Mouse (Mus musculus) lung, postnatal 25 days (tissue): Measurements from ENCODE around the gene Kcng4.
A peak's percentile ranks its signal among the peaks of the same experiment; 100 is the strongest.

Experiments used
- DNase-seq: peaks from one replicate; pipeline ENCODE4 v3.0.0; 2022; ENCODE audit warnings: low spot score

Gene Kcng4

DNA sequence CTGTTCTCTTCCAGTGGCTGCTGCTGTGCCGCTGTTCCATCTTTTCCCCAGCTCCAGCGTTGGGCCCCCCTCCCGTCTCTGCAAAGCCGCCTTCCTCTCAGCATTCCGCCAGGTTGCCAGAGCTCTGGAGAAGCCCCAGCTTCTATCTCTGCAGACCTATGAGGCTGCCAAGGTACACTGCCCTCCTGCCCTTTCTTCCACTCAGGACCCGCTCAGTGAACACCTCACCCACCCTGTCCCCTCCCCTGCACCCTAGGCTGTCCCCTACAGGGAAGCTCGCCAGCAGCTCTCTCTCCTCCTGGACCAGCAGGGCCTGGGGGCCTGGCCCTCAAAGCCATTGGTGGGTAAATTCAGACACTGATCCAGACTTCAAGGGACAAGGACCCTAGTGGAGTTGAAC is 19.1 kb downstream of the Kcng4 start:
- DNase-seq = no peak

DNA sequence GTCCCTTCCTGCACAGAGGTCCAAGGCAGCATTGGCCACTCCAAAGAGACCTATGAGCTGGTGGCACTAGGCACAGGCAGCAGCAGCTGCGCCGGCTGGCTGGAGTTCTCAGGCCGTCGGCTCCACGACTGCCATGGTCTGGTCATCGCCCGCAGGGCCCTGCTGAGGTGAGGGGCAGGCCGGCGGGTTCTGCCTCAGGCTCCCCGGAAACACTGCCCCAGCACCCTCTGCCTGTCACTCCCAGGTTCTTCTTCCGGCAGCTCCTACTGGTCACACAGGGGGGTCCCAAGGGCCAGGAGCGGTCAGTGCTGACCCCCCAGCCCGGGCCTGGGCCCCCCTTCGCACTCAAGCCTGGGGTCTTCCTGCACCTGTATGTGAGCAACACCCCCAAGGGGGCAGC is 20.4 kb downstream of the Kcng4 start:
- DNase-seq = no peak

DNA sequence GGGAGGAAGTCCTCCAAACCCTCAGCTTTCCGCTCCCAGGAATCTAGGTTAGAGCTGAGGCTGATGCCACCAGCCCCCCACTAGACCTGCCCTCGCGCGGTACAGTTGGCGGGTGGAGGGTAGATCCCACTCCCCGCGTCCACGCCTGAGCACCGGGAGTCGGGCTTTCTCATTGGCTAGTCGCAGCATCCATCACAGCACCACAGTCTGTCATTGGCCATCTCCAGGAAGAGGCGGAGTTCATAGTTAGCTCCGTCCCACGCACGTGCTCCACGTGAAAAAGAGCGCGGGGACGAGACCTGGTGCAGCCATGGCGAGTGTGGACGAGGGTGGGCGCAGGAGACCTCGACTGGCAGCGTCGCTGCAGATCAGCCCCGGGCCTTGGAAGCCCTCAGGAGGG is 23.0 kb downstream of the Kcng4 start, which contains the start of gene Adad2:
Gene Adad2, plus strand, starts transcription at position 277 of the 400 bp plus-strand sequence.
- DNase-seq = no peak

- no peak for DNase-seq
These were observed 29.3 kb downstream of the Kcng4 start for GRCm38 (mm10) chr8:119606224-119606623.

- DNase-seq = peak; percentile 93
These were observed 30.5 kb downstream of the Kcng4 start, which contains the start of gene Taf1c for GRCm38 (mm10) chr8:119604996-119605395. Gene Taf1c, minus strand, starts transcription at chr8:119605222.

- no peak for DNase-seq
These were observed 31.1 kb downstream of the Kcng4 start for GRCm38 (mm10) chr8:119604398-119604803.

DNA sequence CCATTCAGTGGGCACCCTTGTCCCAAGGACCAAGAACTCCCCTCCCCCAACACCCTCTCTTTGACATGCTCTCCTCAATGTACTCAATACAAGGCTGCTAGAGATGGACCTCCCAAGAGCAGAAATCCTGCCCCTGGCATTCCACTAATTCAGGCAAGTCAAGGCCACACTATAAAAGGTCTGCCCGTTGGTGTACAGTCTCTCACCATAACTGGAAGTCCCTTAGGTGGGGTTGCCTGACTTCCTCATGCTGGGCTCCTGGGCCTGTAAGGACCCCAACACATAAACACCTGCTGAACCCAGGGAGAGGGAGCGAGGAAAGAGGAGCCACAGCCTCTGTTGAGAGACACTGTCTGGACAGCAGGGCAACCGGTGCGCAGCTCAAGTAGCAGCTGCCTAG is 31.7 kb downstream of the Kcng4 start:
- DNase-seq = no peak

- DNase-seq = no peak
These were observed 44.0 kb downstream of the Kcng4 start for GRCm38 (mm10) chr8:119591456-119591855.

- no peak for DNase-seq
These were observed 45.1 kb downstream of the Kcng4 start for GRCm38 (mm10) chr8:119590348-119590747.

- DNase-seq = no peak
These were observed 46.6 kb downstream of the Kcng4 start for GRCm38 (mm10) chr8:119588844-119589243.

DNA sequence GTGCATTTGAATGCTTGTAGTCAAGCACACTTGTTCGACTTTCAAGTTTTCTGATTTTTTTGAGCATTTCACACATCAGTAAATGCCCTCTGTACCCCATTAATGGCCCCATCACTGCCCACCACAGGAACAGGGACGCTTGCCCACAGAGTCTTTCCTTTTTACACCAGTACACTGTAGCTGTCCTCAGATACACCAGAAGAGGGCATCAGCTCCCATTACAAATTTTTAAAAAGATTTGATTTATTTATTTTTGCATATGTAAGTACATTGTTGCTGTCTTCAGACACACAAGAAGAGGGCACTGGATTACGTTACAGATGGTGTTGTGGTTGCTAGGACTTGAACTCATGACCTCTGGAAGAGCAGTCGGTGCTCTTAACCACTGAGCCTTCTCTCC is 47.2 kb downstream of the Kcng4 start:
- no peak for DNase-seq

- no peak for DNase-seq
These were observed 49.6 kb downstream of the Kcng4 start for GRCm38 (mm10) chr8:119585901-119586300.

DNA sequence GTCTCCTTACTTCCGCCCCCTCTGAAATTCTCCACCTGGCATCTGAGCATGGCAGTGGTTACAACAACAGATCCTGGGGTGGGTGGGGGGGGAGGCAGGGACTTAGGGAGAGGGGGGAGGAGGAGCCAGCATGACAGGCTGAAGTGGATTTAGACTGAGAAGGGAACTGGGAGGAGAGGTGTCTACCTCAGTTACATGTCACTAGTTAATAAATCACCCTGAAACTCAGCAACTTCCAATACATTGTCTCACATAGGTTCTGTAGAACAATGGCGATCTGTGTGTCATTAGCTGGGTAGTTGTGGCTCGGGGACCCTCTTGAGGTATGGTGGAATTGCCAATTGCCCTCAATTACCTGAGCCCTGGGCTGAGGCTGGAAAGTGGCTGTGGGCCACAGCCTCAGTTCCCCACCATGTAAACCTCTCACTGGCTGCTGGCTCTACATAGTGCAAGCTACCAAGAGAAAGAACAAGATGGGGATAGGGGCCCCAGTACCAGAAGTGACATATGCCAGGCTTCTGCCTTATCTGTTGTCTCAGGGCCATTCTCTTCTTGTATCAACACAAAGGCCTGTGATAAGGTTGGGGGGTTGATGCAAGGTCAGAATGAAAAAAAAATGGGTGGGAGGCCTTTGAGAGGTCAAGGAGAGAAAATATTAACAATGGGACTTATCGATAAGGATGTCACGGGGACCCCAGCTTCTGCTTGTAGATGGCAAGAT is 54.9 kb downstream of the Kcng4 start:
- no peak for DNase-seq

DNA sequence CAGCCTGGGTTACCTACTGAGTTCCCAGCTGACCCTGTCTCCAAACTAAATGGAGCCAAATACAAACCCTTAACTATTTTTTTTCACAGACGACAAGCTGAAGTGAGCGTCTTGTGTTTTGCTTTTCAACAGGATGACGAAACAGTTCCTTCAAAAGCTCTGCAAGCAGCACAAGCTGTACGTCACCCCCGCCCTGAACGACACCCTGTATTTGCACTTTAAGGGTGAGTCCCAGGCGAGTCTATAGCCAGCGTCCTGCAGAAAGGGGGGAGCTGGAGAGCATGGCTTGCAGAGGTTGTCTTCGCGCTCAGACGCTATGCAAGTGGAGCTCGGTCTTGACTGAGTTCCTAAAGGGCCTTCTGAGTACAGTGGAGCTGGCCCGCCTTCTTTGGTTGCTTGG is 56.4 kb downstream of the Kcng4 start:
- no peak for DNase-seq

DNA sequence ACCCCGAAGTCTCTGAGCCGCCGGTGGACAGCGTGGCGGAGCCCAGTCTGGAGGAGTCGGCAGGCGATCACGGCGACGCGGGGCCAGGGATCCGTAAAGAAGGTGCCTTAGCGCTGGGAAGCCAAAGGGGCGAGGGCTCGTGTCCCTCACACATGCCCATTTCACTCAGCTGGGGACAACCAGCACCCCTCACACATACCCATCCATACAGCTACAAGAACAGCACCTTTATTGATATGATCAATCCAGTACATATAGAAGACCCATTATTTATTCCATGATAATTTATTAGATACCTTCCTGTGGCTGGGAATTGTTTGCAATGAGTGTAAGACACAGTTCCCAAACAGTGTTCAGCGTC is 60.1 kb downstream of the Kcng4 start:
- no peak for DNase-seq

GRCm38 (mm10) chr8:119574437-119575365 is 60.8 kb downstream of the Kcng4 start, which contains the start of the genes Hsdl1 and Dnaaf1:
Gene Hsdl1, minus strand, starts transcription at chr8:119575183.
Gene Dnaaf1, plus strand, starts transcription at chr8:119575235.
- DNase-seq = peak; percentile 96
